Mouse (Mus musculus) hindbrain, embryonic 13.5 days (tissue): ENCODE results near the gene Rhof. TPM values are rescaled to one million over a fixed set of nuclear protein-coding genes. Genes with fewer than 3 reads are reported as not detected.
"Not testable (repeated sequence)": the region's sequence is repeated elsewhere in the genome, so short reads cannot be mapped to it uniquely, and the experiment has no call there.

Experiments
- ATAC-seq: fragments of 200-750 bp; cut with Nextera tagmentation; 2 replicates; pipeline ENCODE4 v1.8.0; 2017; ENCODE audit warnings: moderate TSS enrichment; ENCODE audit not compliant: low FRiP score
- H3K27ac ChIP-seq: fragments of 300-500 bp; sonication (generic); 2 replicates; pipeline ENCODE4 v1.5.1; 2015; ENCODE audit warnings: inconsistent platforms, mild to moderate bottlenecking, moderate library complexity
- H3K27me3 ChIP-seq: fragments of 300-500 bp; sonication (generic); 2 replicates; pipeline ENCODE4 v1.6.1; 2015; ENCODE audit warnings: mild to moderate bottlenecking, inconsistent platforms
- H3K36me3 ChIP-seq: fragments of 300-500 bp; sonication (generic); 2 replicates; pipeline ENCODE4 v1.6.1; 2015; ENCODE audit warnings: mild to moderate bottlenecking, inconsistent platforms
- H3K4me1 ChIP-seq: fragments of 300-500 bp; sonication (generic); replicated peaks from 2 replicates; pipeline ENCODE4 v1.6.1; 2015; ENCODE audit warnings: inconsistent platforms
- H3K4me2 ChIP-seq: fragments of 300-500 bp; sonication (generic); 2 replicates; pipeline ENCODE4 v1.6.1; 2015; ENCODE audit warnings: inconsistent platforms, mild to moderate bottlenecking, moderate library complexity
- H3K4me3 ChIP-seq: fragments of 300-500 bp; sonication (generic); 2 replicates; pipeline ENCODE4 v1.5.1; 2015; ENCODE audit warnings: mild to moderate bottlenecking, inconsistent platforms
- H3K9ac ChIP-seq: fragments of 300-500 bp; sonication (generic); 2 replicates; pipeline ENCODE4 v1.6.1; 2015; ENCODE audit warnings: mild to moderate bottlenecking, inconsistent platforms
- H3K9me3 ChIP-seq: fragments of 300-500 bp; sonication (generic); 2 replicates; pipeline ENCODE4 v1.6.1; 2016; ENCODE audit warnings: inconsistent platforms
- WGBS: fragments of 180-500 bp; shearing (Covaris S2); methylation state at CpG from one replicate; pipeline ENCODE4 v1.1.7; 2015; 5-methylcytosine and 5-hydroxymethylcytosine counted together
- polyA plus RNA-seq: library from polyadenylated mRNA; unstranded; fragments of >200 nt; fragmentation: Nextera tagmentation; extraction: Ambion mirVana; gene quantifications from 2 replicates; pipeline ENCODE4 v1.2.1, GENCODE M21; 2015

The Rhof gene
- polyA plus RNA-seq, 1 experiment from 2014 or later = 5.1 TPM

GRCm38 (mm10) chr5:123068115-123068514, 64.4 kb downstream of the Rhof start, which contains the start of gene Tmem120b:
Gene Tmem120b (plus strand): TSS chr5:123068415.
- H3K36me3 ChIP-seq = no peaks in the 10 kb centered on the region
- no peak within 1 kb of the TSS for H3K27ac ChIP-seq
- no peak within 1 kb of the TSS for H3K9ac ChIP-seq
- 89% methylated on average over 12 of the region's 12 CpGs for WGBS
- ATAC-seq = no peak
- H3K4me2 ChIP-seq = no peak within 1 kb of the TSS
- no peak within 1 kb of the TSS for H3K4me3 ChIP-seq
- no peaks in the 10 kb centered on the region for H3K4me1 ChIP-seq
- 0 out of 2 replicates have a peak, but pooled peaks cover 2% of the 10 kb centered on the region for H3K9me3 ChIP-seq
- no peaks in the 10 kb centered on the region for H3K27me3 ChIP-seq

GRCm38 (mm10) chr5:123067395-123067995, 65.0 kb downstream of the Rhof start:
- Histone ChIP-seq H3K4me3 (no peak overlapping the region), H3K9ac (no peak overlapping the region), H3K36me3 (no peaks in the 10 kb centered on the region), H3K27ac (no peak overlapping the region), H3K4me1 (no peaks in the 10 kb centered on the region), H3K4me2 (no peak overlapping the region), H3K9me3 (0 out of 2 replicates have a peak, but pooled peaks cover 2% of the 10 kb centered on the region), H3K27me3 (no peaks in the 10 kb centered on the region)
- no peak; the same call in 1 of the 2 replicates for ATAC-seq
- WGBS = 33% methylated on average over 6 of the region's 6 CpGs

- no peaks in the 10 kb centered on the region for H3K27me3 ChIP-seq
- H3K4me1 ChIP-seq = no peaks in the 10 kb centered on the region
- H3K4me2 ChIP-seq = no peak overlapping the region
- no peak overlapping the region for H3K27ac ChIP-seq
- no peaks in the 10 kb centered on the region for H3K9me3 ChIP-seq
- no peaks in the 10 kb centered on the region for H3K36me3 ChIP-seq
- ATAC-seq = no peak
- no peak overlapping the region for H3K4me3 ChIP-seq
- 34% methylated on average over 6 of the region's 6 CpGs for WGBS
- H3K9ac ChIP-seq = no peak overlapping the region
Observed at GRCm38 (mm10) chr5:123064207-123064606, 68.3 kb downstream of the Rhof start.

GRCm38 (mm10) chr5:123063141-123063540, 69.4 kb downstream of the Rhof start:
- Histone ChIP-seq H3K4me3 (no peak overlapping the region), H3K27me3 (no peaks in the 10 kb centered on the region), H3K9ac (no peak overlapping the region), H3K36me3 (no peaks in the 10 kb centered on the region), H3K9me3 (no peaks in the 10 kb centered on the region), H3K4me2 (no peak overlapping the region), H3K4me1 (peaks cover 7% of the 10 kb centered on the region; the same call in 1 of the 2 replicates), H3K27ac (no peak overlapping the region)
- no peak for ATAC-seq
- WGBS = 97% methylated on average over 3 of the region's 3 CpGs

GRCm38 (mm10) chr5:123061402-123061749, 71.1 kb downstream of the Rhof start:
- ATAC-seq, H3K4me1 ChIP-seq, H3K27ac ChIP-seq, H3K9me3 ChIP-seq, H3K4me3 ChIP-seq, H3K36me3 ChIP-seq, H3K27me3 ChIP-seq, H3K9ac ChIP-seq, H3K4me2 ChIP-seq: not testable (repeated sequence)
- 80% methylated on average over 6 of the region's 6 CpGs for WGBS

GRCm38 (mm10) chr5:123060706-123061401, 71.6 kb downstream of the Rhof start:
- 87% methylated on average over 9 of the region's 9 CpGs for WGBS
- no peaks in the 10 kb centered on the region for H3K9me3 ChIP-seq

GRCm38 (mm10) chr5:123059757-123060520, 72.6 kb downstream of the Rhof start:
- Histone ChIP-seq H3K36me3 (no peaks in the 10 kb centered on the region), H3K4me1 (peaks cover 7% of the 10 kb centered on the region; the same call in 1 of the 2 replicates), H3K9me3 (no peaks in the 10 kb centered on the region), H3K4me2 (no peak overlapping the region), H3K27ac (no peak overlapping the region), H3K9ac (no peak overlapping the region), H3K4me3 (no peak overlapping the region), H3K27me3 (no peaks in the 10 kb centered on the region)
- 47% methylated on average over 14 of the region's 14 CpGs for WGBS
- no peak for ATAC-seq

More at GRCm38 (mm10) chr5:123060706-123061401, 71.6 kb downstream of the Rhof start:
- Histone ChIP-seq H3K4me1 (peaks cover 7% of the 10 kb centered on the region; the same call in 1 of the 2 replicates), H3K36me3 (no peaks in the 10 kb centered on the region), H3K27ac (no peak overlapping the region), H3K9ac (no peak overlapping the region), H3K27me3 (no peaks in the 10 kb centered on the region), H3K4me3 (no peak overlapping the region), H3K4me2 (no peak overlapping the region)
- ATAC-seq = no peak

GRCm38 (mm10) chr5:123058251-123059102, 74.0 kb downstream of the Rhof start:
- Histone ChIP-seq H3K9ac (peak overlapping the region; percentile 58), H3K36me3 (no peaks in the 10 kb centered on the region), H3K9me3 (no peaks in the 10 kb centered on the region), H3K27me3 (no peaks in the 10 kb centered on the region), H3K4me1 (peaks cover 7% of the 10 kb centered on the region; the same call in 1 of the 2 replicates), H3K27ac (peak overlapping the region; percentile 44), H3K4me2 (peak overlapping the region; percentile 50), H3K4me3 (peak overlapping the region; percentile 40)
- 47% methylated on average over 16 of the region's 16 CpGs for WGBS
- ATAC-seq = no peak; the same call in 1 of the 2 replicates

GRCm38 (mm10) chr5:123057366-123058250, 74.9 kb downstream of the Rhof start:
- peak overlapping the region; percentile 50 for H3K4me2 ChIP-seq
- peaks cover 7% of the 10 kb centered on the region; the same call in 1 of the 2 replicates for H3K4me1 ChIP-seq
- H3K9ac ChIP-seq = peak overlapping the region; percentile 58
- peak overlapping the region; percentile 66 for H3K27ac ChIP-seq
- peak overlapping the region; percentile 40 for H3K4me3 ChIP-seq
- peak; percentile 92 for ATAC-seq
- H3K9me3 ChIP-seq = no peaks in the 10 kb centered on the region
- H3K27me3 ChIP-seq = no peaks in the 10 kb centered on the region
- no peaks in the 10 kb centered on the region for H3K36me3 ChIP-seq
- 8% methylated on average over 48 of the region's 48 CpGs for WGBS
